Mouse (Mus musculus) retina, embryonic 14.5 days (tissue): ENCODE results near the gene Dyrk2.

Experiments
- DNase-seq: peaks from one replicate; pipeline ENCODE4 v3.0.0-alpha.2; 2015; ENCODE audit warnings: low spot score

Dyrk2 gene

DNA sequence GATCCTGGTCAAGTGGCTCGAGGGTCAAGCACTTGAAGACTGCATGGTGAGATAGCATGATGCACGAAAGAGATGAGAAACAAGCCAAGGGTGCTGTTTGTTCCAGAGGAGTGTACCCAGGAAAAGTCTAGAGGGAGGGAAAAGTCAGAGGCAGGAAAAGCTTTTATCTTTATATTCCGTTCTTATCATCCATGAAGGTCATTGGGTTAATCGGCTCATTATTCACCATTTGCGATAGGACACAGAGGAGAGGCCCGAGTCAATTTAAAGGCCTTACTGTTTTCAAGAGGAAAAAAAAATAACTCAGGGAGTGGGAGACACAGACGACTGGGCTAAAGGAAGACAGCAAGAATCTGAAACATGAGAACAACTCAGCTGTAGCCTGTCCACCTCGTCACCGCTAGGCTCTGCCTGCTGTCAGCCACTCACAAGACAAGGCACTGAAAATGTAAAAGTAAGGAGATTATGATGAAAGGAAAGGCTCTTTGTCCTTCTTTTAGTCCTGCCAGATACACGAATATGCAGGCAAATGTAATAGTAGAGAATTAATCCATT, 22.9 kb downstream of the Dyrk2 start:
- no peak for DNase-seq

DNA sequence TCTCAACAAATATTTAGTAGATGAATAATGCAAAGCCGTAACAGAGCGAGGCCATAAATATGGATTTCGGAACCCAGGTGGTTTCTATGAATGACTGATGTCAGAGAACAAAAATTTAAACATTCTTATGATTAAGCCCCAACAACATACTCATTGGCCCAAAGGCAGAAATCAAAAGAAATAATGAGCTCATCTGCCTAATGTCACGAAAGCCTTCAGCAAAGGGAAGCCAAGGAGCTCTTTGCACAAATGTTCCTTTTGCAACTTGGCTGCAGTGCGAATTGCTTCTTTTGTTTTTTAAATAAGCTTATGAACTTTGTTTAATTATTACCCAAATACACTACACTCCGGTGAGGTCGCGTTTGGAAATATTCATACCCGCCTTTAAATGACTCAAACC, 29.4 kb downstream of the Dyrk2 start:
- no peak for DNase-seq

DNA sequence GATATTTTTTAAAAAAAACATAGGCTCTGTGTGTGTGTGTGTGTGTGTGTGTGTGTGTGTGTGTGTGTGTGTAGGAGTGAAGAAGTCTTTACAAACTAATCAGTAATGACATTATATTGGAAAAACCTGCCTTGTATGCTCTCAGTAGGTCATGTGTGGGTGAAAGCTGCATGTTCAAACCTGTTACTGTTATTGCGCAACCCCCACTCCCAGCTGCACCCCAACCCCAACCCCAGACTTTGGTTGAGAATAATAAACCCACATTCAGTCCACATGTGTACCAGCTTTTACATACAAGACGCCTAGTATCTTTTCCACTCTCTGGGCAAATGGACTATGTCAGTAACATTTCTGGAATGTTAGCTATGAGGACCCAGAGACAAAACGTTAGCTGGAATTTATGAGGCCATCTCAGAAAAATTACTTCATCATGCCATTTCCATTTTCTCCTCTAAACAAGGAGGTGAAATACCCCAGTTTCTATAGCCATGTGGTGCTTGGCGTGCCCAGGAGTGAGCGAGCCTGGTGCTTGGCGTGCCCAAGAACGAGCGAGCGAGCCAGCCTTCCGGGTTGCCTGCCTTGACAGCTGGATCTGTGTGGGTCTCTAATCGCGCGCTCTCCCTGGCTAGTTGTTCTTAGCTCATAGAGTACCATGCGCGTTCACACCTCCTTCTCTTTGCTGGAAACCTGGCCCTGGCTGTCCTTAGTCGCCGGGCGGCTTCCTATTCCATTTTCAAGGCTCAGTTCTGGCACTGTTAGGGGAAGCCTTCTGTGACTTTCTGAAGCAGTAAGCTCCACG, 30.5 kb downstream of the Dyrk2 start:
- no peak for DNase-seq

DNA sequence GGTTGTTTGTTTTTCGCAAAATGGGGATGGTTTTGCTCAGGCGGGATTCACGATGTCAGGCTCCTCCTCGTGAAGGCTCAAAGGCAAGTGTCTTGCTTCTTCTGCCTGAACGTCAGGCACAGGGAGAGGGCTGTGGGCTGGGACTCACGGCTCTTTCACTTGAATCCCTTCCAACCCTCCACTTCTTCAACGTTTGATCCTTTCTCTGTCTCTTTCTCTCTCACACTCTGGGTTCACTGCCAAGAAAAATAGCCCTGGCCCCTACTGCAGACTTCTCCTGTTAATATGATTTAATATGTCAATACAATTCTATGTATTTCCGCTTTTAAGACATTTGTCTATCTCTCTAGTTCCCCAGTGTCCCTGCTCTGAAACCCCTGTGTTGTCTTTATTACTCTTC, 32.4 kb downstream of the Dyrk2 start:
- no peak for DNase-seq

DNA sequence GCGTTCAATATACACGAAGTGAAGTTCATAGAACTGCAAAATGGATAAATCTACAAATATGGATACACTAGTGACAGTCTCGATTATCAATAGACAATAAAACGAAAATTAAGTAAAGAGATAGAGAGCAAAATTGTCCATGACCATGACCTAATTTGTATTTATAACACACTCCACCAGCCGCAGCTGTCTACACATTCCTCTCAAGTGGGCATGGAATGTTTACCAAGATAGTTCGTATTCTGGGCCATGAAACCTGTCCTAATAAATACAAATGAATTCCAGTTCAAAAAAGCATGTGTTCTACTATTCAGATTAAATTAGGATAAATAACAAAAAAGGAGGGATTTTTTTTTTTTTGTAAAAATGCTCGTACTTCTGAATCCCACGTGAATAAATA, 38.8 kb downstream of the Dyrk2 start:
- DNase-seq: no peak

DNA sequence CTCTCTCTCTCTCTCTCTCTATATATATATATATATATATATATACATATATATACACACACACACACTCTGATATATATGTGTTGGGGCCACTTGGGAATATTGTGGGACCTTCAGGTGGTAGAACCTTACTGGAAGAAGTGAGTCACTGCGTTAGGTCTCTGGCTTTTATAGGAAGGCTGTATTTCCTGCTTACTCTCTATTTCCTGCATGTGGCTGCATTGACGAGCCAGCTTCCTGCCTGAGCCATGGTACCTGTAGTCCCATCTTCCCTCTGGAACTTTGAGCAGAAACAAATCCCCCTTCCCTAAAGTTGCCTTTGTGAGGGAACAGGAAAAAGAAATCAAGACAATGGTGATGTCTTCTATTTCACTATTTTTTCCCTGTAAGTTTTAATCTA, 40.4 kb downstream of the Dyrk2 start:
- no peak for DNase-seq

DNA sequence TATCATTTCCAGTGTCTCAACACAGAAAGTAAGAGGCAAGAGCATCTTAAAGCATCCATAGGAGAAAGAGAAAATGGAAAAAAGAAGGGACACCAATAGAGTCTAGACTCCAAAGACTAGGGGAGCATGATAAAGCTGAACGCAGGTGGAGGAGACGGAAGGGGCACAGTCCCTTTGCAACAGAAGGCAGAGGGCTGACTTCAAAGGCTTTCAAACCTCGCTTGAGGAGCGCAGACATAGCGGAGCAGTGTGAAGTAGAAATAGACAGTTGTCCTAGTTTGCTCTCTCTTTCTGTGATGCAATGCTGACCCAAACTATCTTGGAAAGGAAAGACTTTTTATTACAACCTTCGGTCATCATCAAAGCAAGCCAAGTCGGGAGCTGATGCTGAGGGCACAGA, 42.9 kb downstream of the Dyrk2 start:
- no peak for DNase-seq

DNA sequence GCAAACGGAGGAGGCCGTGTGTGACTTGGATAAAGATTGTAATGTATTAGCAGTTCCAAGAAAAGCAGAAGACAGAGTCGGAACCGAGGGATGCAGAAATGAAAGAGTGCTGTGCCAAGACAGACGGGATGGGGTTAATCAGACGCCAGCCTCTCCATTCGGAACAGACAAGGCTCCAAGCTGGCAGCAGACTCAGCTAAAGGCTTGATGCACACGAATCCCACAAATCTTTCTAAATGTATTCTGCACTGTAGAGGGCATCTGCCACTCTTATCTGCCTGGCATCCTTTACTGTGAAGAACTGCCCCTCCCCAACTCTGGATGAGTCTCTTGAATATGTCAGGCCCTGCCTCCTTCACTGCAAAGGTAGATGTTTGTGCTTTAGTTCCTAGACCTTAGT, 45.2 kb downstream of the Dyrk2 start:
- DNase-seq: no peak

DNA sequence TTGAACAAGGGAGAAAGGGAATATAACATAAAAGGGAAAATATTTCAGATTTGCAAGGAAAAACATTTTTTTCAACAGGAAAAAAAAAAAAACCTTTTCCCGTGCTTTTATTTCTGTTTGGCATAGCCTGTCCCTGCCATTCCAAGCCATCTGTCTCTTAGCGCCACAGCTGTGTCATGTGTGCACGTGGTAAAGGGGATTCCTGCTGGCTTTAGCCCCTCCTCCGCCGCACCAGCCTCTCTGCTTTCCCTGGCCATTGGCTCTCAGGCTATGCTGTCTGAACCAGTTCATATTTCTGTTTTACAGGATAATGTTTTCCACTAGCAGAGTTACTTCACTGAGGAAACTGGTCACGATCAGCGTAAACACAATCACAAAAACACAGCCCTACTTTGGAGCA, 49.1 kb downstream of the Dyrk2 start:
- DNase-seq: peak; percentile 60

DNA sequence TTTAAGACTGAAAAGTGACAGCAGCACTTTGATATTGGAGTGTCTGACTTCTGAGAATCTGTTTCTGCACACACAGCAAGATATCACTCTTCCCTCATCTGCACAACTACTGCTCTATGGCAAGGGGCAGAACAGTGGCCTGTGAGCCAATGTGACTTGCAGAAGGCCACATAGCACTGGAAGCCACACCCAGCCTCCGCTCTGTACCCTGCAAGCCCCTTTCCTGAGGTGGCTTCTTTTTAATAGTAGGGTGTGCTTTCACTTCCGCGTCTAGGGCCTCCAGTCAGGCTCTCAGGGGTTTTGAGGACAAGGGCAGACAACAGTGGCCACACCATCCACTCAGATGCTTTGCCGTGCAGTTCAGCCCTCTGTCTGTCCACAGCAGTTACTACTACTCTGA, 50.2 kb downstream of the Dyrk2 start:
- DNase-seq: no peak

DNA sequence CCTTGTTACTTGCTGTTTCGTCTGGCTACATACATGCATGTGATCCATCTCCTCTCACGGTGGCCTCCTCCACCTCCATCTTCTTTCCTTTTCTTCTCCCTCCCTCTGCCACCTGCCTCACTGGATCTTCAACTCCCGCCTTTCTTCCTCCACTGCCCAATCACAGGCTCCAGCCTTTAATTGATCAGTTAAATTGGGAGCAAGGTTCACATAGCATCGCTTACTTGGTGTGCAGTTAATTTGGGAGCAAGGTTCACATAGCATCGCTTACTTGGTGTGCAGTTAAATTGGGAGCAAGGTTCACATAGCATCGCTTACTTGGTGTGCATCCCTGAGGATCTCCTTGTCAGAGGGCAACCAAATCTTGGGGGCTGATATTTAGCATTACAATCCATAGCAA, 52.9 kb downstream of the Dyrk2 start:
- DNase-seq: no peak

DNA sequence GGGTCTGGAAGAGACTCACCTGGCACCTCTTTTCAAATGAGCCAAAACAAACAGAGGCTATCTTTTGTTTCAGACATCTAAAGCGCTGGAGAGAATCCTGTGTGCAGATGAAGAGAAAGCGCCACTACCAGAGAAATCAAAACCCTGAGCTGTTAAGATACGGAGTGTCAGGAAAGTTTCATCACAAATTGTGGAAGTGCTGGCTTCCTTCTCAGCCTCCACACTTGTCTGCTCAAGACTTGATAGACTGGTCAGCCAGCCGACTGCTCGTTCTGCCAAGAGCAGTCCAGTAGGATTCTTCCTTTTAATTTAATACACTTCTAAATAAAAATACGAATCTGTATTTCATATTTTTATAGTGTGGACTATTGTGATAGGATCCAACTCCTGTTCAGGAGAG, 58.1 kb downstream of the Dyrk2 start:
- no peak for DNase-seq

DNA sequence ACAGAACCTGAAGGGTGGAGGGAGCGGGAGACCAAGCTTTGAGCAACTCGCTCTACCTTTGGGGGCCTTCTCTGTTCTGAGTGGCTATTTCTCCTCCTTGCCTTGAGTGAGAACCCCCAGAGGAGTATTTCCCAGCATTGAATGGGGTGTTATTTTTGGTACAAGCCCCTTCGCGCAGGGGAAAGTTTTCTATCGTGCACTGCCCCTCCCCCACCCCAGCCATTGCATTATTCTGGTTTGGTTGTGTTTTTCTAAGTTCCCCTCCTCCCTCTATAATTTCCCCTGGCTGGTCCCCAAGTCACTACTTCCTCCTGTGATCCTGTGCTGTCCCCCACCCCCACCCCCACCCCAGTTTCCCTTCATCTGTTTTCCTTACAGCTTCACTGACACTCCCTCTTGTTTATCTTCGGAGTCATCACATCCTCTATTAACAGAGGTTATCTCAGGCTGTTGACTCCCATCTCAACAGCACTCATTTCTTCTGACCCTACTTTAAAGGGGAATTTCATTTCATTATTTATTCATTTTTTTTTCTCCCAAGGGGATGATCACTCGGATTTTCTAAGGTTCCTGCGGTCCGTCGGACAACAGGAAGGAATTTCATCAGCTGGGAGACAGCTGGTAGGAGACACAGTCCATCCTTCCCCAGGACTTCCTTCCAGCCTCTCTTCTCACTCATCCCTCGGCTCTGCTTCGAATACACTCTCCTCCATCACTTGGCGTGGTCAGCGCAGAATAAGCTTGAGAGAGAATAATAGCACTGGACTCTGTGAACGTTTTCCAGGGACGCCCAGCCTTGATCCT, 58.9 kb downstream of the Dyrk2 start:
- DNase-seq: no peak
